Mouse (Mus musculus): ENCODE data around the gene Arl6ip4. TPM values are rescaled to one million over a fixed set of nuclear protein-coding genes. Genes with fewer than 3 reads are reported as not detected.
A peak's percentile ranks its signal among the peaks of the same experiment; 100 is the strongest.

Gene Arl6ip4
- polyA plus RNA-seq, 1 experiment = 141 TPM

DNA sequence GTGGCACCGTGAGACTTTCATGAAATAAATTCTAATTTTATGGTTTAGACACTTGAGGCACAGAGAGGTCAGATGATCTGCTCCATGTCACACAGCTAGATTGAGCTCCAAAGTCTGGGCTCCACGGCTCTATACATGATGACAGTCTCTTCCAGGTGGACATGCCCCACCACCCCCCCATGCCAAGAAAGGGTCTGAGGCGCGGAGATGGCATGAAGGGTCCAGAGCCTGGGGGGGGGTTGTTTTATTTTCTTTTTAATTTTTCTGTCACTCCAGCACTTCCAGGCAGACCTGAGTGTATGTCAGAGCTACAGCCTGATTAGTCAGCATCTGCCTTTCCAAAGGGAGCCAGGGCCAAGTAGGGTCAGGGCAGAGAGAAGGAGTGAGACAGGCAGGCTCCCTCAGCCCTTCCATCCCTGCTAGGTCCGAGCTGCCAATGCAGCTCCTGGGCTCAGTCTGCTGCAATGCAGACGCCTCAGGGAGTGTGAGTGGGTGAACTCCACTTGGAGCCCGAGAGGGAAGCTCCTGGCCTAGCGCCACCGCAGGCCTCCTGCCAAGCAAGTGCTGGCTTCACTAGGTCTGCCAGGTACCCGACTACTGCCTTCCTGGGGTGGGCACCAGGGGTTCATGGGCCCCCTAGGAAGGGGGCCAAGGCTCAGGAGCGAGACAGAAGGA is 22.6 kb upstream of the Arl6ip4 start:
- Histone ChIP-seq H3K9me3 (no peaks in the 10 kb centered on the region), H3K4me3 (replicated peaks) (no peak overlapping the region), H3K27me3 (replicated peaks) (peaks cover 3% of the 10 kb centered on the region), H3K36me3 (replicated peaks; ENCODE audit: low read length) (peaks cover 19% of the 10 kb centered on the region), H3K4me1 (peaks cover 64% of the 10 kb centered on the region)
- no peak for TF ChIP-seq FLI1 (IDR thresholded peaks at IDR 0.05; ENCODE audit: low read length)
- TF ChIP-seq GATA1 (IDR thresholded peaks at IDR 0.05; ENCODE audit: borderline replicate concordance, low read length) = no peak

GRCm38 (mm10) chr5:124093852-124094604 is 21.9 kb upstream of the Arl6ip4 start:
- Histone ChIP-seq H3K36me3 (replicated peaks; ENCODE audit: low read length) (peaks cover 13% of the 10 kb centered on the region), H3K27me3 (replicated peaks) (peaks cover 5% of the 10 kb centered on the region), H3K4me3 (replicated peaks) (peak overlapping the region; percentile 57), H3K9me3 (peaks cover 3% of the 10 kb centered on the region), H3K4me1 (peaks cover 61% of the 10 kb centered on the region)
- TF ChIP-seq FLI1 (IDR thresholded peaks at IDR 0.05; ENCODE audit: low read length) = no peak

DNA sequence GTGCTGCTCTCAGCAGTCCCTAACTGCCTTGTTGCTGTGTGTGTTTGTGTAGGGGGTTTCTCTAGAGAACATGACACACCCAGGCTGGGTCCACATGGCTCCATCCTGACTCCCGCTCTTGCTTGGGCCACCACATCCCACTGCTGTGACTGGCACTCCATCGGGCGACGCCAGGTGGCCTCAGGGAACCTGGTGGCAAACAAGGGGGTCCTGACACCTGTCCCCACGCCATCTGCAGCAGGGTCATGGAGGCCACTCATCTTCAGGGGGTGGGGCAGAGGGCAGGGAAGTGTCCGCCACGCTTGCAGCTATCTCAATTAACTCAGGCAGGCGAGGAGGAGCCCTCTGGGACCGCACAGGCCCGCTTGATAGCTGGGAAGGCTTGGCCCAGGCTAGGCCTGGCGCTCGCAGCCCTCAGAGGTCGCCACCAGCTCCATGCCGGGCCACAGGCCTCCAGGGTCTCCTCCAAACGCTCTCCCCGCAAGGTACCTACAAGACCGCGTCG is 20.8 kb upstream of the Arl6ip4 start:
- H3K27me3 ChIP-seq (replicated peaks) = peaks cover 6% of the 10 kb centered on the region
- peaks cover 6% of the 10 kb centered on the region for H3K36me3 ChIP-seq (replicated peaks; ENCODE audit: low read length)
- H3K4me3 ChIP-seq (replicated peaks) = peak overlapping the region; percentile 92
- peaks cover 11% of the 10 kb centered on the region for H3K9me3 ChIP-seq
- peaks cover 59% of the 10 kb centered on the region for H3K4me1 ChIP-seq
- TF ChIP-seq GATA1 (IDR thresholded peaks at IDR 0.05; ENCODE audit: borderline replicate concordance, low read length) (no peak), FLI1 (IDR thresholded peaks at IDR 0.05; ENCODE audit: low read length) (no peak)

GRCm38 (mm10) chr5:124095596-124096232 is 20.2 kb upstream of the Arl6ip4 start, which contains the start of gene Abcb9:
Gene Abcb9, minus strand, starts transcription at chr5:124095798.
- H3K4me1 ChIP-seq = peaks cover 64% of the 10 kb centered on the region
- peaks cover 11% of the 10 kb centered on the region for H3K9me3 ChIP-seq
- peak within 1 kb of the TSS; percentile 92 for H3K4me3 ChIP-seq (replicated peaks)
- peaks cover 6% of the 10 kb centered on the region for H3K27me3 ChIP-seq (replicated peaks)
- TF ChIP-seq FLI1 (IDR thresholded peaks at IDR 0.05; ENCODE audit: low read length) (0 out of 2 replicates have a peak, but pooled peaks have one; percentile 56), GATA1 (IDR thresholded peaks at IDR 0.05; ENCODE audit: borderline replicate concordance, low read length) (no peak)
- H3K36me3 ChIP-seq (replicated peaks; ENCODE audit: low read length) = peaks cover 4% of the 10 kb centered on the region

- H3K9me3 ChIP-seq = peaks cover 11% of the 10 kb centered on the region
- no peak overlapping the region for H3K4me3 ChIP-seq (replicated peaks)
- peaks cover 41% of the 10 kb centered on the region for H3K4me1 ChIP-seq
- H3K27me3 ChIP-seq (replicated peaks) = peaks cover 6% of the 10 kb centered on the region
- H3K36me3 ChIP-seq (replicated peaks; ENCODE audit: low read length) = peaks cover 7% of the 10 kb centered on the region
- TF ChIP-seq FLI1 (IDR thresholded peaks at IDR 0.05; ENCODE audit: low read length) (no peak), GATA1 (IDR thresholded peaks at IDR 0.05; ENCODE audit: borderline replicate concordance, low read length) (no peak)
Observed at GRCm38 (mm10) chr5:124098923-124099322, 17.0 kb upstream of the Arl6ip4 start.

DNA sequence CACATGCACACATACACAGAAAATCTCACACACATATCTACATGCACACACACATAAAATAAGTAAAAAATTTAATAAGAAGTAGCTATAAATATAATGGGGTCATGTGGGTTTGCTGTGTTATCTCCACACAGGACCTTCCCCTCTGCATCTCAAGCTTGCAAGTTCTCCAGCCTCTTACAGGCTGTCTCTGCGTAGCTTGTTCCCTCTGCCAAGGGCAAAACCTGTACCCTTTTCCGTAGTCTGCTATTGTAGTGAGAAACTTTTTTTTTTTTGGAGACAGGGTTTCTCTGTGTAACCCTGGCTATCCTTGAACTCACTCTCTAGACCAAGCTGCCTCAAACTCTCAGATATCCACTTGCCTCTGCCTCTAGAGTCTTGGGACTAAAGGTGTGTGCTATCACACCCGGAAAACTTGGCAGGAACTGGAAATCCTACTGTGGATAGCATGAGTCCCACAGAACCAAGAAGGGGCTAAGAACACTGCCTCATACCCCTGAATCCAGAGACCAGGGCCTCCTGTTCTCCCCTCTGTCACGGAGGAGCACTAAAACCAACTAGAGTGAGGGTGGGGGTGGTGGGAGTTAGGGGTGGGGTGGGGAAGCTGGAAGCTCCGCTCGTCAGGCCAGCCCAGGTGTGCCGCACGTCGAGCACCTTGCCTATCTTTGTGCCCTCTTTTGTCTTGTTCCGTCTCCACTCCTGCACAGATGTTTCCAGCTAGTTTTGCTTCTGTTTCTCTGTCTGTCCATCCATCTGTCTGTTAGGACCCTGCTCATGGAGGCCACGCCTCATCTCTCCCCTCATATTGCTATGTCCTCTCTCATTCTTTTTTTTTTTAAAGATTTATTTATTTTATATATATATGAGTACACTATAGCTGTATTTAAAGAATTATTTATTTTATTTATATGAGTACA is 15.5 kb upstream of the Arl6ip4 start:
- Histone ChIP-seq H3K9me3 (peaks cover 11% of the 10 kb centered on the region), H3K4me1 (peaks cover 26% of the 10 kb centered on the region), H3K27me3 (replicated peaks) (peaks cover 3% of the 10 kb centered on the region), H3K4me3 (replicated peaks) (no peak overlapping the region), H3K36me3 (replicated peaks; ENCODE audit: low read length) (peaks cover 9% of the 10 kb centered on the region)
- TF ChIP-seq FLI1 (IDR thresholded peaks at IDR 0.05; ENCODE audit: low read length) (no peak), GATA1 (IDR thresholded peaks at IDR 0.05; ENCODE audit: borderline replicate concordance, low read length) (no peak)

DNA sequence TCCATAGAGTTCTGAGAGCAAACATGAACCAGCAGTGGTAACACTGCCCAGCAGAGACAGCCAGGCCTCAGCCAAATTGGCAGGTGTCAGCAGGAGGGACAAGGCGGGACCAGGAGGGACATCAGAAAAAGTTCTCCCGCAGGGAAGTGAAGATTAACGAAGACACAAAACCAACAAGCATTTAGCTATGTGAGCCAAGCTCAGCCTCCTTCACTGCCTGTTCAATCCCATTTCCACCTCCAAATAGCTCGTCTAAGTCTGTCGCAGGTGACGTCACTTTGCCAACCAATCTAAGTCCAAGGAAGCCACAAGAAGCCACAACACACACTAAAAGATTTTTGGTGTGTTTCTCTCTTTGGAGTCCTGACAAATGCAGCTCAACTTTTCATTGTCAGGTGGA is 13.6 kb upstream of the Arl6ip4 start:
- TF ChIP-seq GATA1 (IDR thresholded peaks at IDR 0.05; ENCODE audit: borderline replicate concordance, low read length) (no peak), FLI1 (IDR thresholded peaks at IDR 0.05; ENCODE audit: low read length) (no peak)
- Histone ChIP-seq H3K4me1 (peaks cover 16% of the 10 kb centered on the region; the same call in 1 of the 2 replicates), H3K4me3 (replicated peaks) (no peak overlapping the region), H3K27me3 (replicated peaks) (peaks cover 3% of the 10 kb centered on the region), H3K36me3 (replicated peaks; ENCODE audit: low read length) (peaks cover 9% of the 10 kb centered on the region), H3K9me3 (peaks cover 11% of the 10 kb centered on the region)

DNA sequence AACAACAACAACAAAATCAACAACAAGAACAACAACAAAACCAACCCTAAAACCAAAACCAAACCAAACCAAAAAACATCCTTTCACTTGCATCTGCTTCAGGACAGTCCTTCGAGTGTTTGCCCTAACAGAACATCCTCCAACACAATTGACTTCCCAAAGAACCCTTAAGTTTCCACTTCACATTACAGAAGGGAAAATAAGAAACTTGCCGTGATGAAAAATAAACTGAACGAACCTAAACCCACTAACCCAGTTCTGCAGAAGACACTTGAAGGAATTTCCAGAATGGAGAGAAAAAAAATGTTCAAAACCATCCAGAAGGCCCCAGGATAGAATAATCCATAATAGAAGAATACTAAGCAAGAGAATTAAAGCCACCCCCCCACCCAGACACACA is 12.9 kb upstream of the Arl6ip4 start:
- peaks cover 9% of the 10 kb centered on the region for H3K36me3 ChIP-seq (replicated peaks; ENCODE audit: low read length)
- peaks cover 3% of the 10 kb centered on the region for H3K27me3 ChIP-seq (replicated peaks)
- H3K9me3 ChIP-seq = peaks cover 11% of the 10 kb centered on the region
- peaks cover 15% of the 10 kb centered on the region; the same call in 1 of the 2 replicates for H3K4me1 ChIP-seq
- TF ChIP-seq GATA1 (IDR thresholded peaks at IDR 0.05; ENCODE audit: borderline replicate concordance, low read length) (no peak), FLI1 (IDR thresholded peaks at IDR 0.05; ENCODE audit: low read length) (no peak)
- H3K4me3 ChIP-seq (replicated peaks) = no peak overlapping the region

- Histone ChIP-seq H3K36me3 (replicated peaks; ENCODE audit: low read length) (peaks cover 9% of the 10 kb centered on the region), H3K9me3 (peaks cover 11% of the 10 kb centered on the region), H3K4me1 (peaks cover 13% of the 10 kb centered on the region; the same call in 1 of the 2 replicates), H3K27me3 (replicated peaks) (peaks cover 3% of the 10 kb centered on the region), H3K4me3 (replicated peaks) (no peak overlapping the region)
- no peak for TF ChIP-seq GATA1 (IDR thresholded peaks at IDR 0.05; ENCODE audit: borderline replicate concordance, low read length)
Observed at GRCm38 (mm10) chr5:124103552-124103951, 12.3 kb upstream of the Arl6ip4 start.
